Mouse (Mus musculus) cerebellum, adult 11-12 months (tissue): ENCODE results near the gene Atg7.
A peak's percentile ranks its signal among the peaks of the same experiment; 100 is the strongest.
"Not testable (repeated sequence)": the region's sequence is repeated elsewhere in the genome, so short reads cannot be mapped to it uniquely, and the experiment has no call there.

ENCODE experiments used
- DNase-seq: peaks from one replicate; pipeline ENCODE4 v3.0.0; 2022

The Atg7 gene

GRCm38 (mm10) chr6:114642601-114643528, at the start of gene Atg7:
Atg7 (plus strand) TSS chr6:114643097.
- DNase-seq, result peak; percentile 91

GRCm38 (mm10) chr6:114614076-114614475, 28.8 kb upstream of the Atg7 start:
- DNase-seq, result peak; percentile 3

GRCm38 (mm10) chr6:114633886-114634285, 9.0 kb upstream of the Atg7 start:
- DNase-seq, result not testable (repeated sequence)

GRCm38 (mm10) chr6:114643716-114644115, 819 bp downstream of the Atg7 start:
- DNase-seq, result no peak

GRCm38 (mm10) chr6:114644531-114644930, 1.6 kb downstream of the Atg7 start:
- no peak for DNase-seq

GRCm38 (mm10) chr6:114646201-114646600, 3.3 kb downstream of the Atg7 start:
- DNase-seq, result no peak

- DNase-seq, result no peak
These were observed 4.1 kb downstream of the Atg7 start for GRCm38 (mm10) chr6:114647011-114647410.

GRCm38 (mm10) chr6:114648352-114649030, 5.6 kb downstream of the Atg7 start:
- no peak for DNase-seq

- no peak for DNase-seq
These were observed 9.3 kb downstream of the Atg7 start for GRCm38 (mm10) chr6:114652209-114652608.

GRCm38 (mm10) chr6:114656826-114657600, 14.1 kb downstream of the Atg7 start:
- no peak for DNase-seq

- DNase-seq, result no peak
These were observed 14.9 kb downstream of the Atg7 start for GRCm38 (mm10) chr6:114657807-114658206.

GRCm38 (mm10) chr6:114659278-114659991, 16.5 kb downstream of the Atg7 start:
- DNase-seq, result no peak

- no peak for DNase-seq
These were observed 17.3 kb downstream of the Atg7 start for GRCm38 (mm10) chr6:114659992-114660800.

GRCm38 (mm10) chr6:114663707-114664106, 20.8 kb downstream of the Atg7 start:
- no peak for DNase-seq

- no peak for DNase-seq
These were observed 21.8 kb downstream of the Atg7 start for GRCm38 (mm10) chr6:114664716-114665115.

GRCm38 (mm10) chr6:114667518-114667917, 24.6 kb downstream of the Atg7 start:
- DNase-seq, result no peak

GRCm38 (mm10) chr6:114674771-114675170, 31.9 kb downstream of the Atg7 start:
- no peak for DNase-seq

- no peak for DNase-seq
These were observed 33.2 kb downstream of the Atg7 start for GRCm38 (mm10) chr6:114676091-114676490.

GRCm38 (mm10) chr6:114682092-114682711, 39.3 kb downstream of the Atg7 start:
- no peak for DNase-seq

- no peak for DNase-seq
These were observed 40.8 kb downstream of the Atg7 start for GRCm38 (mm10) chr6:114683741-114684140.

GRCm38 (mm10) chr6:114684407-114684806, 41.5 kb downstream of the Atg7 start:
- no peak for DNase-seq
